Mouse (Mus musculus) kidney, postnatal 14 days (tissue): Measurements from ENCODE around the gene Ndufa12.
A peak's percentile ranks its signal among the peaks of the same experiment; 100 is the strongest.

ENCODE experiments used
- DNase-seq: peaks from one replicate; pipeline ENCODE4 v3.0.0; 2022; ENCODE audit warnings: mixed read lengths

Gene Ndufa12

DNA sequence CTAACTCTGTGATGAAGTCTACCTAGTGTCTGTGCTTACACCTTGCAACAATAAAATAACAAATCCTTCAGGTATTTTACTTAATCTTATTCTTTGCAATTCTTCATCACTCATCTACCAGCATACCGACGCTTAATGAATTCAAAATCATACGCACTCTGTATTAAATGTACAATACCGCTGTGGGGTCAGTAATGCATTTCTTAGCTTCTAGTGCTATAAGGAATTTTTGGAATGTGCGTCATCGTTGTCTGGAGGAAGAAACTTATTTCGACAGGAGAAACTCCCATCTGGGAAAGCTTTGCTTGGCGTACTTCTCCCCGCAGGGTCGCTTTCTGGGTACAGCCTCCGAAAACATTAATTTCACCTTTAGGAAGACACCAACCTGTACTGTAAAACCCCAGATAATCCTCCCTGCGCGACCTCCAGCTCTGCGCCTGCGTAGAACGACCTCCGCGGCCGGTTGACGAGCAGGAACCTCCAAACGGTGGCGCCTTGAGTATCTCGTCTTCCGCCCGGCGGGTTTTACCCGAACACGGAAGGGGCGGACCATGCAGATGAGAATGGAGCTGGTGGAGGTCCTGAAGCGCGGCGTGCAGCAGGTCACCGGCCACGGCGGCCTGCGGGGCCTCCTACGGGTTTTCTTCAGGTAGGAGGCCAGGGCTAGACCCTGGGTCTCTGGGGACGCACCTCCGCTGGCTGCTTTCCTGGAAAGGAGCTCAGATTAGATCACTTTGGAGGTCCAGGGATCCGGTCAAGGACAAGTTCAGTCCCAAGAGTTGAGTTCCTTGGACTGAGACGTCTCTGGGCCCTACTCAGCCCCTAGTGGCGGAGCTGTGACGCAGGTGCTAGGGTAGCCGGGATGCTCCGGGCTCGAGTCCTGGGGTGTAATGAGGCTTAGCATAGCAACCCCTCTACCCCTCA, at the start of gene Ndufa12:
Gene Ndufa12 (plus strand): TSS at position 239 of the 924 bp plus-strand sequence.
- DNase-seq: peak; percentile 96

DNA sequence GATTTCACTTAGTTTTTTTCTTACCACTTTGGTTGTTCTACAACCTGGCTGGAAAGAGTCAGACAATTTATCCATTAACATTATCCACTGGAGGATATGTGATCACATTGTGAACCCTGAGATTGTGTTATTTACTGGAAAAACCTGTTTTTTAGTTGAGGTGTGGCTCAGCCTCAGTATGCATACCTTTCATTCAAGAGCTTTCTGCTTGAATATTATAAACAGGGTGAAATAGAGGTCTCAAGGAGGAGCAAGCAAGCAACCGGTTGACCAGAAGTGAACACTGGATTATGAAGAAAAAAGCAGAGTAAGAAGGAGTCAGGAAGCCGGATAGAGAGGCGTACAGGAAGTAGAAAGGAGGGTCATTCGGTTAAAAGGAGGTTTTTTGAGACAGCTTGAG, 47.0 kb upstream of the Ndufa12 start:
- no peak for DNase-seq

DNA sequence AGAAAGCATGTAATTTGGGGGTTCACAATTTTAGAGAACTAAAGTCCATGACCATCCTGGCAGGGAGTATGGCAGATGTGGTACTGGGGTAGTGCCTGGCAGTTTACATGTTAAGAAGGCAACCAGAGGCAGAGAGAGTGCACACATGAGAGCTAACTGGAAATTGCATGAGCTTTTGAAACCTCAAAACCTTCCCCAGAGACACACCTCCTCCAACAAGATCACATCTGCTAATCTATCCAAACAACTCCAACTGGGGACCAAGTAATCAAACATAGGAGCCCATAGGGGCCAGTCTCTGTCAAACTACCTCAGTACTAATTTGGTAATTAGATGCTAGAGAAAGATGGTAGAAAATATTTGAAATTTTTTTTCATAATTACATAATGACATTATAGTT, 44.7 kb upstream of the Ndufa12 start:
- DNase-seq: no peak

DNA sequence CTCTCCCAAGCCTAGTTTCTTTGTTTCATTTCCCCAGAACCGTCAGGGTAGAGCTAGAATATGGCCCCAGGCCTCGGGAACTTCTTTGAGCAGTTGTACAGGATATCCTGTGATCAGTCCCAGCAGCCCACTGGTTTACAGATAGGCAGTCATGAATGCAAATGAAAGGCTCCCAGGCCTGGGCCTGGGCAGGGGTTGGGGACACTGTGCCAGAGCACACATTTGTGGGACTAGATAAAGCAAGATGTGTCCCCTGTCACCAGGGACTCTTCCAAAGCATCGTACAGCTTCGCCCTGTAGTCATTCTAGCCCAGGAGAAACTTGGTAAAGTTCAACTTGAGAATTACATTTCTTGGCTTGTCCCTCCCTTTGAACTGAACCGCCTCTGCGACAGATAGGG, 39.6 kb upstream of the Ndufa12 start:
- DNase-seq: no peak

DNA sequence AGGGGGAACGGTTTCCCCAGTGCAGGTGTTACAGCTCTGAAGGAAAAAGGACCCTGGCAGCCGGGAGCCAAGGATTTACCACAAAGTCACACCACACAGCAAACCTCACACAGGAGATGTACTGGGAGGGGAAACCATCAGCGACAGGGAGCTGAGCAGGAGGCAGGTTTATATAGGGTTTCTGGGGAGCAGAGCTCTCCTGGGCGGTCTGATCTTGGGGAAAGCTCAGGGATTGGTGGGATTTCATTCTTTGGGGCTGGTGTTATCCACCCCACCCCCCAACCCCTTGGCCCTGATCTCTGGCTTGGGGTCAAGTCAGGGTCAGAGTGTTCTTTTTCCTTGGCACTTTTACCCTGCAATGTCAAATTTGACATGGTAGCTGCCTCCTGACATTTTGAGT, 39.1 kb upstream of the Ndufa12 start:
- no peak for DNase-seq

DNA sequence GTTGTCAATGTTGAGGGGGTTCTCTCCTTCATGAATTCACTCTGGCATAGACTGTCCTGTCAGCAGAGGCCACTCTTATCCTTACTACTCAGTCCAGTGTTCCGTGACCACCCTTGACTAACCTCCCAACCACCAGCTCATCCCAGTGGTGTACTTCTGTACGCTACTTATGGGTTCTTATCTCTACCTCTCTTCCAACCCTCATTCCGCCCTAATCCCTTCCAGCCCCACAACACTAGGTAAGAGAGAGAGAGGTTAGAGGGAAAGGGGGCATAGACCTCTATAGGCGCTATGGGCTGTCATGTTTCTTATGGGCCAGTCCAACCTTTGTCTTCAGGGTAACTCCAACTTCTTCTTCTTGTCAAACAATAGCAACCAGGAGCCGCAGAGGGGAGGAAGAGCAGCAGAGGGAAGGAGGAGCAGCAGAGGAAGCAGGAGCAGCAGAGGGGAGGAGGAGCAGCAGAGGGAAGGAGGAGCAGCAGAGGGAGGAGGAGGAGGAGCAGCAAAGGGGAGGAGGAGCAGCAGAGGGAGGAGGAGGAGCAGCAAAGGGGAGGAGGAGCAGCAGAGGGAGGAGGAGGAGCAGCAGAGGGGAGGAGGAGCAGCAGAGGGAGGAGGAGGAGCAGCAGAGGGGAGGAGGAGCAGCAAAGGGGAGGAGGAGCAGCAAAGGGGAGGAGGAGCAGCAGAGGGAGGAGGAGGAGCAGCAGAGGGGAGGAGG, 37.3 kb upstream of the Ndufa12 start:
- DNase-seq: no peak

DNA sequence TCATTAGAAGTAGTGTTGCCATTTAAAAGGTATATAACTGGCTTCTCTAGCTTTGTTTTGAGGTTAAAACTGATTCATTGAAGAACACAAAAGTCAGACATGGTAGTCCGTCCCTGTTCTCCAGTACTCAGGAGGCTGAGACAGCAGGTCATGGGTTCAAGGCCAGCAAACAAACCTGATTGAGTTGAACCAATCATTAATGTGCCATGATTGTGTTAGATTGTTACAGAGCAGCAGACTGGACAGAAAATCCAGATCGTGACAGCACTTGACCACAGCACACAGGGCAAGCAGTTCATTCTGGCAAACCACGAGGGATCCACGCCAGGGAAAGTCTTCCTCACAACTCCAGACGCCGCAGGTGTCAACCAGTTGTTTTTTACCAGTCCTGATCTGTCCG, 36.5 kb upstream of the Ndufa12 start:
- DNase-seq: no peak

DNA sequence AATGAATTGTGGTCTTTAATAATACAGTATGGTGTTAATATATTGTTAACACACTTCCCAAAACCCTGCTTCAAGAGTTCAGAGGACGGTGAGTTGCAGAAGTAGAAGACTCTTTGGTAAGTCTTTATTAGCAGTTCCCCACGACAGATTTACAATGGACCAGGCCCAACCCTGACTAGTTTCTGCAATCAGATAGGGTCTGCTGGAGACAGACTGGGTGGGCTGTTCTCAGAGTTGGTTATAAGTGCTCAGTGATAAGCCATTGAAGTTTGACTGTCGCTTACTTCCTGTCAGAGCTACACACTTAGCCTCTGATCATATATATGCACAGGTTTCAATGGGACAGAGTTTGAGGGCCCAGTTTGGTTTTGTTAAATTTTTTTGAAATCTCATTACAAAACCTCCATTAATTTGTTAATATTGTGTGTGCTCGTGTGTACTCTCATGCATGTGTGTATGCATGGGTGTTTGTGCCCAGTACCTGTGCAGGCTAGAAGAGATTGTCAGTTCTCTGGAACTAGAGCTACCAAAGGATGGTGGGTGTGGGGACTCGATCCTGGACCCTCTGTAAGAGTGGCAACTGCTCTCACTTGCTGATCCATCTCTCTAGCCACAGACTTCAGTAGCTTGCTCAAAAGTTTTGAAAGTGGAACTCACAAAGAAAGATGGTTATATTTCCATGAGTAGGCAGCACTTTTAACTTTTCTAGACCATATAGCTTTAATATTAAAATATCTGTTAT, 34.2 kb upstream of the Ndufa12 start:
- no peak for DNase-seq

DNA sequence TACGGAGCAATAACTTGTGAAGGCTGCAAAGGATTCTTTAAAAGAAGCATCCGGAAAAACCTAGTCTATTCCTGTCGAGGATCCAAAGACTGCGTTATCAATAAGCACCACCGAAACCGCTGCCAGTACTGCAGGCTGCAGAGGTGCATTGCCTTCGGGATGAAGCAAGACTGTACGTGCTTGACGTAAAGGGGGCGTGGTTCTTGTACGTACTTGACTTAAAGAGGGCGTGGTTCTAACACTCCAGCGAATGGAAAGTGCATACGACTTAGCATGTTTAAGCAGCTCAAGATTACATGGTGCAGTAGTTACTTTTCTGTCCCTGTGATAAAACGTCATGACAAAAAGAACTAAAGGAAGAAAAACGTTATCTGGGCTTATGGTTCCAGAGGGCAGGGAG, 33.1 kb upstream of the Ndufa12 start:
- DNase-seq: no peak

DNA sequence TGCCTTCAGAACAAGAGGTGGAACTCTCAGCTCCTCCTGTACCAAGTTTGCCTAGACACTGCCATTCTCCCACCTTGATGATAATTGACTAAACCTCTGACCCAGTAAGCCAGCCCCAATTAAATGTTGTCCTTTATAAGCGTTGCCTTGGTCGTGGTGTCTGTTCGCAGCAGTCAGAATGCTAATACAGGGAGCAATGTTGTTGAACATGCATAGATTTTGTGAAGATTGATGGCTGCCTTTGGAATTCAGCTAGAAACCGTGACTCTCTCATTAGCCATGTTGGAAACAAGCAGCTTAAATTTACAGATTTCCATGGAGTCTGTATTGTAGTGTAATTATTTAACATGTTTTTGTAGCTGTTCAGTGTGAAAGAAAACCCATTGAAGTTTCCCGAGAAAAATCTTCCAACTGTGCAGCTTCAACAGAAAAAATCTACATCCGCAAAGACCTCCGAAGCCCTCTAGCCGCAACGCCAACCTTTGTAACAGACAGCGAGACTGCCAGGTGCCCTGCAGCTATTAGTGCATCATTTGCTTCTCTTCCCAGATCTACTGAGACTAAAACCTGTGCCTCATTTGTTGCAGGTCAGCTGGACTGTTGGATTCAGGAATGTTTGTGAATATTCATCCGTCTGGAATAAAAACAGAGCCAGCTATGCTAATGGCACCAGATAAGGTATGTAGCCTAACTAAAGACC, 31.3 kb upstream of the Ndufa12 start:
- no peak for DNase-seq

DNA sequence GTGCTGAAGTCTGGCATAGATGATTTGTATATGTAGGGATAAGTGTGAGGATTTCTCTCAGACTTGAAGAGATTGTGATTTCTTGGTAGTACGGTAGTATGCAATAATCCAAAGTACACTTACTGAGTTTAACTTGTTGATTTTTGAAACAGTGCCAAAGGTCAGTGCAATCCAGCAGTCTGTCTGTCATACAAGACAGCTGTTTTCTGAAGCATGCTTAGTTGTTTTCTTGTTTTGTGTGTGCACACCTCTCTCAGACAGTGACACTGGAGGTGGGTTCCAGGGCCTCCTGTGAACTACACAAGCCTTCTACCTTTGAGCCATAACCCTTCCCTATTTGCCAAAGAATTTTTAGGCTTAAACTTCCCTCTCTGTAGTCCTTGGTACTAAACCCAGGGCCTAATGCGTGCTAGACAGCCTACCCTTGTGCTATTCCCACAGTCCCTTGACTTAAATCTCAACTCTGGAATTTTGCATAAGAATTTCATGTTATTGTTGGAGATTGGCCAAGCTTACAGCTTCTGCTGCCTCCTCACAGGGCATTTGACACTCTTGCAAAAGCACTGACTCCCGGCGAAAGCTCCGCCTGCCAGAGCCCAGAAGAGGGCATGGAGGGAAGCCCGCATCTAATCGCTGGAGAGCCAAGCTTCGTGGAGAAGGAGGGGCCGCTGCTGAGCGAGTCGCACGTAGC, 26.9 kb upstream of the Ndufa12 start:
- peak; percentile 29 for DNase-seq

DNA sequence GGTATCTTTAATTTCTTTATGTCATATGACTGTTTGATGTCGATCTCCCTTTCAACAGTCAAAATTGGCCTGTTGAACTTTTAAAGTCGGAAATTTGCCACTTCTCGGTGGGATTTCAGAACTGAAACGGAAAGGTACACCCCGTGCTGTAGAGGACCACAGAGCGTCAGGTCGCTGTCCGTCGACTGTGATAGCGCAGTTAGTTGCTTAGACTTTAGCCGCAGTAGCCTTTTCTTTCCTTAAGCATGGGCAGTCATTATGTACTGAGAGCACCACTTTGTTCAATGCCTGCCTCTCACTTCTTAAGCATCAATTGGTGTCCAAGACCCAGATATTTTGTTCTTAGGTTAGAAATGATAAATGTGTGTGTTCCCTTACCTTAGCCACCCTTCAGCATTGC, 26.4 kb upstream of the Ndufa12 start:
- no peak for DNase-seq

DNA sequence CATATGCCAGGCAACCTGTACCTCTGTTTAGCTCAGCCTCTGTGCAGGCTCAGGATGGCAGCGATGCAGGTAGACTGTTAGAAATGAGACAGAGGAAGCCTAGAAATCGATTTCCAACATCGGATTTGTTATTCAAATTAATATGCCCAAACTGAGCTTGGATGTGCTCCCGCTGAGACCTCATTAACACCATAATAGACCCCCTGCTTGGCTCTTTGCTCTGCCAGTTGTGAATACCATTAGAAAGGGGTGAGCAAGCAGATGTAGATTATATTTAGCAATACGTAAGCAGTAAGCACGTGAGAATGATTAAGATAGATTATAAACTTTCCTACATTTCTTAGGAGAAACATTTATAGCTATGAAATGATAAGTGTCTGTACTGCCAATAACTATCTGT, 25.8 kb upstream of the Ndufa12 start:
- no peak for DNase-seq

DNA sequence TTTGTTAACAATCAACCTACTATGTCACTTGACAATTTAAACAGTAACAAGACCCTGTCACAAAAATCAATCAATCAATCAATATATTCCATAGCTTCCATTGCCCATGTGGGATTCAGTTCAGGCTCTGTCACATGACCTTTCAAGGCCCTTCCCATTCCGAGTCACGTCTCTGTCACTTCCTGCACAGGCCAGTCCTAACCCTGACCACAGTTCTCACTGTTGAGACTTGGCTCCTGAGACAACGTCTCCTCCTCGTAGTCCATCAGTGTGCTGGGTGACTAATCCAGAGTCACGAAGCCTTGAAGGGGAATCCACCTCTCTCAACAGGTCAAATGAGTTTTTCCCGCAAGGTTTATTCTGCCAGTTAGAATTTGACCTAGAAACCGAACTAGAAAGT, 23.9 kb upstream of the Ndufa12 start:
- no peak for DNase-seq

DNA sequence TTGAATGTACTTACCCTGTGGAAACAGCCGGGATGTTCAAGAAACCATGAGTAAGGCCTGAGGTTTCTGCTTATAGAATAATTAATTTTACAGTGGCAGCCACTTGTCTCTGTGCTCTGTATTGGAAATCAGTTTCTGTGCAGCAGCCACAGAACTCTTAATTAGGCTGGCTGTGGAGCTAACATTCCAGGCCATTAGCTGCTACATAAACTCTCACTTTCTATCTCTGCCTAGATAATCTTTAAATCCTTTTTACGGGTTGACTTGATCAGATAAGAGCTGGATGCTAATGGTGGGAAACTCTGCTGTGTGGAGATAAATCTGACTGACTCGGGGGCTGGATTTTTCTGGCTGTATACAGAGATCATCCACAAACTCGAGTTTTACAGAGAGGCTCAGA, 15.3 kb upstream of the Ndufa12 start:
- DNase-seq: no peak

DNA sequence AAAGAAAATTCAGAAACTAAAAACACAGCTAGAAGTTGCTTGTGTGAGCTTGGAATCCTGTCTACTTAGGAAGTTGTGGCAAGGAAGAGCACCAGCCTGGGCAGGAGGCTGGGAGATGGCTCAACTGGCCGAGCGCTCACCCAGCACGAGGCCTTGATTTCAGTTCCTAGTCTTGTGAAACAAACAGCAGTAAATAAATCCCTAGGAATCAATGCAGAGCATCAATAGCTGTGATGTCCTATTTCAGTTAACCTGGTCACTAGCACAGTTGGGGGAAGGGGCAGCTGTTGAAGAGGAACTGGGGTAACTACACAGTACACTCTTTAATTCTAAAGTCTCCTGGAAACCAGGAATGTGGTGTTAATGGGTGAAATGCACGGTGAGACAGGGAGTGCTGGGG, 6.5 kb downstream of the Ndufa12 start:
- DNase-seq: no peak

DNA sequence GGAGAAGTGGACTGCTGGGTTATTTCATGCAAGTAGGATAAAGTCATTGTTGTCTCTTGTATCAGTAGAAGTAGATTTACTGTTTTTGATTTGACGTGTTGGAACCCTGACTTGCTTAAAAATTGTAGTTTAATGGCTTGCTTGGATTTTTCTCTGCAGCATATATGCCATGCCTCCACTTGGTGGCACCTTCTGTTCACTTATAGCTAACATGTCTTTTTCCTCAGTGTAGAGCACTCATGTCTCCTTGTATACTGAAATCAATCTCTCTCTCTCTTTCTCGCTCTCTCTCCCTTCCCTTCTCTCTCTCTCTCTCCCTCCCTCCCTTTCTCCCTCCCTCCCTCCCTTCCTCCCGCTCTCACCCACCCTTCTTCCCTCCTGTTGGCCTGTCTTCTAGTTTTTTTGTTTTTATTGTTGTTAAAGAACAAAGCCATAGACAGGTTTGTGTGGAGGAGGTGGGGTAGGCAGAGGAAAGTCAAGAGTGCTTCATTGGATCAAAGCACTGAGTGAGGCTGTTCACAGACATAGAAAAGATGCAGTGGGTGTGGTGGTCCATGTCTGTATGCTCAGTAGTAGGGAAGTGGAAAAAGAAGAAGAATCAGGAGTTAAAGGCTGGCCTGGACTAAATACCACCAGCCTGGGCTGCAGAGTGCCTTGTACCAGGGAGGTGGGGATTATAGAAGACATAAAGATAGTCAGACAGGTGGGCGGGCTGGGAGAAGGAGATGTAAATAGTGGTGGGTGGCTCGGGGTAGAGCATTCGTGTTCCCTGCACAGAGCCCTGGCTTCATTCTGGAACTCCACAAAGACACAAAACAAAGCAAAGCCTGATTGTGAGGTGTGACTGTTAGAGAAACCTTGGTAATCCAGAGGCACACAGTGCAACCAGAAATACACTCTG, 12.4 kb downstream of the Ndufa12 start:
- DNase-seq: no peak

DNA sequence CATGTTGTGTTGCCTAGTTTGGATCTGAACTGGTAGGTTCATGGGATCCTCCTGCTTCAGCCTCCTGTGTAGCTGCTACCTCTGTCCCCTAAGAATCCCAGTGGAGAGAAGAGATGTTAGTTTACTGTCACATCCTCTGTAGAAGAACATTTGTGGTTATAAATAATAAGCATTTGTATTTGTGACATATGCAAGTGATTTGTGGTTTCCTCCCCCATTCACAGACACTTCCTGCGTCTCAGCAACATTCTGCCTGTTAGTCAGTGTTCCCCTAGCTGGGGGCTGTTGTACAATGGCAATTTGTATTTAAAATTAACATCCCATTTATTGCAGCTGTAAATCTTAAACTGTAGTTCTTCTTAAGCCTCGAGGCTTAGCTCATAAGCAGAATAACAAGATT, 13.2 kb downstream of the Ndufa12 start:
- DNase-seq: peak; percentile 53

DNA sequence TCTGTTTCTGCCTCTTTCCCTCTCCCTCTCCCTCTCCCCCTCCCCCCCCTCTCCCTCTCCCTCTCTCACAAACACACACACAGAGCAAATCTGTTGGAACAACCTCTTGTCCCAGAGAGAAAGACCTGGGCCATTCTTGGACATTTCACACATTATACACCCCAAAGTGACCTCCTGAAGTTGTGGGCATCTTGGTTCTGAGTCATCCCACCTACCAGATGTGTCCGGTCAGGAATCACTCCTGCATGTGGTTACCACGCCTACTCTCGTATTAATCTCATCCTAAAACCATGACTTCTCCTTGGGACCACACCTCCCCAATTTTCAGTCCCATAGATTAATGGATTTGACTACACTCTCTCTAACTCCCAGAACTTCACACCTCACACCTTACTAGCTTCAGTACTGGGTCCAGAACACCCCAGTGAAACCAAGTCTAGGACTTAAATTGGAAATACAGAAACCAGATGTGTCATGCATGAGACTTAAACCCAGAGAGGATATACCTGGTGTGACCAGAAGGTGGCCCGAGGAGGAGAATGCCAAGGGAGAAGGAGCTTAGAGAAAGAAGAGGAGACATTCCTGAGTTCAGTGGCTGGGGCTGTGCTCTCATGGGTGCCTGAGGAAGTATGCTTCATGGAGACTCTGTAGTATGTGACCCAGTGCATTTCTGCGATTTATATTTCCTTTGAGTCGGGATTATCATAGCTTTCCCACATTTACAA, 26.7 kb downstream of the Ndufa12 start:
- no peak for DNase-seq

DNA sequence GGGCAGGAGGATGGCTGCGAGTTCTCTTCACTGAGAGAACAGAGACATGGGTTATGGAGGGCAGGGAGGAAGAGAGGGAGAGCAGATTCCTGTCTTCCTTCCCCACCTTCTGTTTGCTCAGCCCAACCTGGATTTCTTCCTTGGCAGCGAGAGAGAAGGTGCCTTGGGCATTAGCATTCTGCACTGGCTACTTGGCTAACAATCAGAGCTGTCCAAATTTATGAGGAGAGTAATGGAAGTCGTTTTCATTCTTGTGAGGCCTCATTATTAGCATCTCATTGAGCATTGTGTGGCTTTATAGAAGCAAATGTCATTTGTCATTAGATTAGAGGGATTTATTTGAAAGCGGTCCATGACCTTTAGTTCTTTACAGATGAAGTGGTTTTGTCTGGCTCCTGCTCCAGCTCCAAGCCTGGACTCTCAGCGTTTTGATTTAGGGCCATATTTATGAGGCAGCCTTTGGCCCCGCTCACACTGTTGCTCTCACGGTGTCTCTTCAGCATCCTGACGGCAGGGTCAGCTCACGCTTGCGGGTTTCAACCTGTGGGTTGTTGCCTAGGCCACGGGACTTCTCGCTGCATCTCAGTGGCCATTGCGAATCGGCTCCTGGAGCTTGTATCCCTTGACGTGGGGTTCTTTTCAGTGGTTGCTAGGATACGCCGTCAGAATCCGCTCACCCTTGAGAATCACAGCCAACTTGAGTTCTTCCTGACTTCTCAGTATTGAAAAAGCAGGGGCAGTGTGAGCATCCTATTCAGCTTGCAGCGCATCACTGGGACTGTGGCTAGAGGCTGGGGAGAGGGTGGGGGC, 31.9 kb downstream of the Ndufa12 start:
- no peak for DNase-seq
